Mouse (Mus musculus): Measurements from ENCODE around the gene Skp2.

- no peak for TF ChIP-seq TAL1 (IDR thresholded peaks at IDR 0.05; ENCODE audit: low read length)
- TF ChIP-seq GATA1 (IDR thresholded peaks at IDR 0.05; ENCODE audit: low read length) = no peak
Measured at GRCm38 (mm10) chr15:9094366-9094750, 60.9 kb downstream of the Skp2 start.
